Mouse (Mus musculus): ENCODE results near the gene Otp. TPM values are rescaled to one million over a fixed set of nuclear protein-coding genes. Genes with fewer than 3 reads are reported as not detected.

Otp gene
- not detected for polyA plus RNA-seq (2014; fragmentation: Illumina TruSeq; extraction: RNeasy Lipid Tissue Mini Kit (QIAGEN cat#74804); ENCODE audit: low read depth, low replicate concordance)

GRCm38 (mm10) chr13:94875396-94875880 is at the start of gene Otp:
TSS of gene Otp (plus strand) at chr13:94875602.

Other genes starting within 250 kb of the Otp start
- gene Tbca, start 86.7 kb upstream of the Otp start, polyA plus RNA-seq (2014; fragmentation: Illumina TruSeq; extraction: RNeasy Lipid Tissue Mini Kit (QIAGEN cat#74804); ENCODE audit: low read depth, low replicate concordance) = 240 TPM
- gene Wdr41, start 100.7 kb downstream of the Otp start, polyA plus RNA-seq (2014; fragmentation: Illumina TruSeq; extraction: RNeasy Lipid Tissue Mini Kit (QIAGEN cat#74804); ENCODE audit: low read depth, low replicate concordance) = 19.5 TPM